Mouse (Mus musculus) adipocyte (in vitro differentiated cells): Measurements from ENCODE around the gene Akap13.
A peak's percentile ranks its signal among the peaks of the same experiment; 100 is the strongest.

Experiments
- DNase-seq: peaks from one replicate; pipeline ENCODE4 v3.0.0-alpha.2; 2016; ENCODE audit warnings: low spot score

The Akap13 gene

GRCm38 (mm10) chr7:75717349-75717748 lies 262.0 kb downstream of the Akap13 start:
- DNase-seq, result no peak

- no peak for DNase-seq
Measured at GRCm38 (mm10) chr7:75721302-75721701, 266.0 kb downstream of the Akap13 start.

- no peak for DNase-seq
Measured at GRCm38 (mm10) chr7:75724012-75724411, 268.7 kb downstream of the Akap13 start.

DNA sequence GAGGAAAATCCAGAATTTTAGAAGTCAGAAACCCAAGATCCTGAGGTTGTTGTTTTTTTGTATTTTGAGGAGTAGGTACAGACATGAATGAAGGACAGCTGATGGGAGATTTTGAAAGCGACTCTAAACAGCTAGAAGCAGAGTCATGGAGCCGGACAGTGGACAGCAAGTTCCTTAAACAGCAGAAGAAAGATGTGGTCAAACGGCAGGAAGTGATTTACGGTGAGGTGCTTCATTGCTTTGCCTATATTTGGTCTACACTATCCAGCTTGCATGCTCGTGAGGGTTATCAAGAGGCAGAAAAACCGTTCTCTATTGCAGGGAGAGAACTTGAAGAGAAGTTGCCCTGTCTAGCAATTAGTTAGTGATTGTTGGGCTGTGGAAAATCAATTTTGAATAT lies 270.6 kb downstream of the Akap13 start:
- no peak for DNase-seq

GRCm38 (mm10) chr7:75726867-75727266 lies 271.5 kb downstream of the Akap13 start:
- no peak for DNase-seq

DNA sequence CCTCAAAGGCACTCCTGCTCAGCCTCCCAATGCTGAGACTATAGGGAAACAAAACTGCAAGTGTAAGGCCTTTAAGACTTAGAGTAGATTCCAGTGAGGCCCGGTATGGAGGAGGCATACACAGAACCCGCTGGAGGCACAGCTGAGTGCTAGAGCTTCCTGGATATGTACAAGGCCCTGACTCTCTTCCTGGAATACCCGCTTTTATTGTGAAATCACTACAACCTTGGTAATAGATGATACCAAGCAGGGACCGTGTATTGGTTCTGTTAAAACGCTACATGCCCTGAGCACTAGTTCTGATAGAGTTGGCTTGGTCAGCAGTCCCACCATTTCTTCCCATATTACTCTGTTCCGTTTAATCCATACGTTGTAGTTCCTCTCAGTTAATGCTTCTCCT lies 274.3 kb downstream of the Akap13 start:
- no peak for DNase-seq

DNA sequence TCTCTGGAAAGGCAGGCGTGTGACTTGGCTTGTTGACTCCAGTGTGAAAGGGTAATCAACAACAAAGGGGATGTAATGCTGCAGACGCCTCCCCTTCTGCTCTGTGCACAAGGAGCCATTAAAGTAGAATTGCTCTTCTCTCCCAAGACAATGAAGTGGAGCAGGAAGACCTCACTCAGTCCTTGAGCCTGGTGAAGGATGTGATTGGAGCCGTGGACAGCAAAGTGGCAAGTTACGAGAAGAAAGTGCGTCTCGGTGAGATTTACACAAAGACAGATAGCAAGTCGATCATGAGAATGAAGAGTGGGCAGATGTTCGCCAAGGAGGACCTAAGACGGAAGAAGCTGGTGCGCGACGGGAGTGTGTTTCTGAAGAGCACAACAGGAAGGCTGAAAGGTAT lies 274.9 kb downstream of the Akap13 start:
- no peak for DNase-seq

- DNase-seq, result no peak
Measured at GRCm38 (mm10) chr7:75731951-75732350, 276.6 kb downstream of the Akap13 start.

DNA sequence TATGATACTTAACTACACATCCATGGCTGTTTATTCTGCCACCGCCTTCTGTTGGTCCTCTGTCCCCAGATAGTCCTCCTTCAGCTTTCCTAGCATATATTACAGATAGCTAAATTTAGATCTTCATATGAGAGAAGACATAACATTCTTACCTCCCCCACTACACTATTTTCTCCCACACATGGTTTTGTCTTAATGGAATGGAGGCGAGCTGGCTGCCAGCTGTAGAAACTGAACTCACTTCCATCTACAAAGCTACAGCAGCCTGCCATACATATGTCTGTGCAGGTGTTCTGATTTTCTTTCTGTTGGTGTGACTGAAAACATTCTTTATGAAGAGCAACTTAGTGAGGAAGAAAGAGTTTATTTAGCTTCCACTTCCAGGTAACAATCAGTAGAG lies 277.8 kb downstream of the Akap13 start:
- DNase-seq, result no peak

- DNase-seq, result peak; percentile 71
Measured at GRCm38 (mm10) chr7:75739075-75739725, 283.9 kb downstream of the Akap13 start.

DNA sequence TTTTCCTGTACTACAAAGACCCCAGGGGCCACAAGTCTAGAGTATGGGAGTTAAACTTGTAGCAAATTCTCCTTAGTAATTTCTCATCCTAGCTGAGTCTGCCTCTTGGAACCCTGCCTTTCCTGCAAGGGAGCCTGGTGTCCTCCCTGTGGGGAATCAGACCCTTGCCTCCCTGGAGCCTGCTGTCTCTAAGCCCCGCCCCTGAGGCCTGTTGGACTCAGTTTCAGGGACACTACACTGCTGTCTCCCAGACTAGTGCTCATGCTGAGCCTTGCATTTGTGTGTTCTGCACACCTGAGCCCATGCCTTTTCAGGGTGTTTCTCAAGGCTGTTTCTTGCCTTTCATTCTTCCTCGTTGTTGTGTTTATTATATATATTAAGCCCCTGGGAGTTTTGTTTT lies 289.2 kb downstream of the Akap13 start:
- no peak for DNase-seq

DNA sequence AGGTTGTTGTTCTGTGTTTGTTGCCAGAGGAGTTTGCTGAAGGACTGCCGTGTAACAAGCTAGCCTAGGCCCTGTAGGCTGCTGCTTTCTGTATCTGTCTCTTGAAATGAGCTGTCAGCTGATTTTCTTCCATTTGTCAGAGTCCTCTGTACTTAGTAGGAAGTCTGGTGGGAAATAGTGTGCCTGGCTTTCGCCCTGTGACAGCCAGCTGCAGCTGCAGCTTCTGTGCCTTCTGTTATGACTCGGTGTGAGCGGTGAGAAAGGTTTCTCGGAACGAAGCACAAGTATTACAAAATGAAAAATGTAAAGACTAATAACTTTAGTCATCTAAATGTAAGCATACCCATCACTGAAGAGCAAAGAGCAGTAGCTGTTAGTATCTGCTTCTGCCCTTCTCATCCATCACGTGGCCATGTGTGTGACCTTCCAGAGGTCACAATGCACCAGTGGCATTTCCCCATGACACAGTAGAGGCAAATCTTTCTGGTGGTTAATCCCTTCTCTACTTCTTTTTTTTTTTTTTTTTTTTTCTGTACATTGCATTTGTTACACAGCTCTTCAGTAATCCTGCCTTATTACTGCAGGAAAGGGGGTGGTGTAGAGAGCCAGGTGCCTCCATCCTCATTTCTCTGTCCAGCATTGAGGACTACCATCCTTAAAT lies 289.8 kb downstream of the Akap13 start:
- no peak for DNase-seq

- peak; percentile 48 for DNase-seq
Measured at GRCm38 (mm10) chr7:75745969-75746368, 290.6 kb downstream of the Akap13 start.

DNA sequence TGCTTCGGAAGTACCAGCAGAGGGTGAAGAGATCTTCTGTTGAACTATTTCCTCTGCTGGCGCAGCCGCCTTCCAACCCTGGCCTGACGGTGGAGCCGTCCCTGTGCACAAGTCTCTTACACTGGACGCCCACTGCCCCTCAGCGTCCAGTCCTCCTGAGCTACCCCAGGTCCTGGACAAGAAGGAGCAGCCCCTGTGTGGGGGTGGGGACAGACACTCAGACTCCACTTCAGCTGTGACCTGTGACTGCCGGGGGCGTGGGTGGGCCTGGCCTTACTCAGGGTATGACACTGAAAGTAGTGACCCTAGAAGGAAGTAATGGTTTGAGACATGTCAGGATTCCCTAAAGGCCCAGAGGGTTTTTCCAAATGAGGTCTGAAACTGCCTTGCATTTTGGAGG lies 295.2 kb downstream of the Akap13 start:
- DNase-seq, result no peak

DNA sequence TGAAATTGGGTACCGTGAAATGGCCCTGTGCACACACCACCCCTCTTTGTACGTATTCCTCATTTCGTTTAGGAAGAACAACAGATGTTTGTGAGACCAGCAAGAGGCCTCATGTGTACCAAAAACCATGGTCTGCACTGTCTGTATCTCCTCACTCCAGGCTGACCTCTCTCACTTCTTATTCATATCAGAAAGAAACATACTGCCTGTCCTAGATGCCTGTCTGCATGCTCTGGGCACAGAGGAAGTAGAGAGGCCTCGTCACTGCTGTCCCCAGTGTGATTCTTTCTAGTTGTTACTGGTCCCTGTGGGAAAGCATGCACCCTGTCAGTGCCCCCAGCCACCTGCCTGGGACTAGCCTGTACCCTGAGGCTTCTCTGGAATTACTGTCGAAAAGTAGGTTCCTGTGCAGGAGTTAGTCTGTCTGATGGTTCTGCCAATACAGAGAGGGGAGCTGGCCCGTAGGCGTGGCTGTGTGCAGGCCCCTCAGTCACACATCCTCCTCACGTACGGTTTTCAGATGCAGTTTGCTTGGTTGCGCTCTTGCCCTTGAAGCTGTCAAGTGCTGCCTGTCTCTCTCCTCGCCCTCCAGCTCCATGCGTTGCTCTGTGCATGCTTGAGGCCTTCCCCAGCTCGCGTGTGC lies 295.9 kb downstream of the Akap13 start:
- no peak for DNase-seq

GRCm38 (mm10) chr7:75752442-75753191 lies 297.3 kb downstream of the Akap13 start:
- DNase-seq, result peak; percentile 67

GRCm38 (mm10) chr7:75753192-75753783 lies 298.0 kb downstream of the Akap13 start:
- no peak for DNase-seq

GRCm38 (mm10) chr7:75754587-75755499 lies 299.5 kb downstream of the Akap13 start:
- DNase-seq, result peak; percentile 28

DNA sequence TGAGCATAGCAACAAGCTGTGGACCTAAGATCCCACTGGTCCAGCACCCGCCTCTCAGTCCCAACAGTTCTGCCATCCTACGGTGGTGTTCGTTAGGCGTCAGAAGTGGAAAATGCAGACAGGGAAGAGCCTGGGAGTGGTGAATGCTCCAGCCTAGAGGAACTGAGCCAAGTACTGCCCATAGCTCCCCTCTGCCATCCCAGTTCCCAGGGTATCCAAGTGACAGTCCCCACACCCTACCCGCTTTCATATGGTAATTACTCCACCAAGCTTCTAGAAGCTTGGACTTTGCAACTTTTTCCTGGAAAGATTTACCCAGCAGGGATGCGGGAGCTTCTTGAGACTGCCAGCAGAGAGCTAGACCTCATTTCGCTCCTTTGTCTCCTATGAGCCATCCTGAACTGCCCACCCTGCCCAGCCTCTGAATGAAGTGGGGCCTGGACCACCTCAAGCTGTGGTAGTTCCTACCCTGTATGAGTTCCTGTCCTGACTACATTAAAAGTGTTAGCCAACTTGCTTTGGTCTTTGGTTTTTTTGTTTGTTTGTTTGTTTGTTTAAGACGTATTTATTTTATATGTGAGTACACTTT lies 300.6 kb downstream of the Akap13 start:
- DNase-seq, result no peak

GRCm38 (mm10) chr7:75759992-75760514 lies 304.7 kb downstream of the Akap13 start:
- DNase-seq, result no peak
